Mouse (Mus musculus) cerebellum, adult 18-20 months (tissue): ENCODE data around the gene Bcr.

ENCODE experiments used
- DNase-seq, 2 experiments: peaks; one replicate each; pipeline ENCODE4 v3.0.0; 2021

The Bcr gene

GRCm38 (mm10) chr10:75058761-75059395, 1.5 kb upstream of the Bcr start:
- no peak for DNase-seq

GRCm38 (mm10) chr10:75059396-75059795, 996 bp upstream of the Bcr start:
- DNase-seq, result peak; percentile 82 to 83

- peak; percentile 25 to 62 for DNase-seq
Observed at GRCm38 (mm10) chr10:75060843-75061235, 447 bp downstream of the Bcr start.

GRCm38 (mm10) chr10:75061341-75062188, 1.2 kb downstream of the Bcr start:
- DNase-seq, result peak; percentile 24 to 47

- peak in 1 of 2 experiments; percentile 27 for DNase-seq
Observed at GRCm38 (mm10) chr10:75062189-75062561, 1.8 kb downstream of the Bcr start.

GRCm38 (mm10) chr10:75062621-75063020, 2.2 kb downstream of the Bcr start:
- no peak for DNase-seq

GRCm38 (mm10) chr10:75063301-75063965, 3.0 kb downstream of the Bcr start:
- DNase-seq, result no peak

GRCm38 (mm10) chr10:75065691-75066090, 5.3 kb downstream of the Bcr start:
- DNase-seq, result no peak

GRCm38 (mm10) chr10:75067446-75067845, 7.1 kb downstream of the Bcr start:
- DNase-seq, result no peak

- DNase-seq, result no peak
Observed at GRCm38 (mm10) chr10:75068086-75068485, 7.7 kb downstream of the Bcr start.

GRCm38 (mm10) chr10:75068624-75069328, 8.4 kb downstream of the Bcr start:
- no peak for DNase-seq

GRCm38 (mm10) chr10:75070281-75070976, 10.0 kb downstream of the Bcr start:
- no peak for DNase-seq

- no peak for DNase-seq
Observed at GRCm38 (mm10) chr10:75075665-75076064, 15.3 kb downstream of the Bcr start.

- DNase-seq, result no peak
Observed at GRCm38 (mm10) chr10:75078174-75079128, 18.1 kb downstream of the Bcr start.

GRCm38 (mm10) chr10:75085330-75085729, 24.9 kb downstream of the Bcr start:
- no peak for DNase-seq

- DNase-seq, result no peak
Observed at GRCm38 (mm10) chr10:75088471-75088870, 28.1 kb downstream of the Bcr start.

GRCm38 (mm10) chr10:75091478-75092152, 31.2 kb downstream of the Bcr start:
- DNase-seq, result peak; percentile 62 to 75

GRCm38 (mm10) chr10:75093252-75093987, 33.0 kb downstream of the Bcr start:
- no peak for DNase-seq

GRCm38 (mm10) chr10:75094338-75094737, 33.9 kb downstream of the Bcr start:
- DNase-seq, result no peak

GRCm38 (mm10) chr10:75095216-75095615, 34.8 kb downstream of the Bcr start:
- DNase-seq, result no peak
